Mouse (Mus musculus) forebrain, embryonic 12.5 days (tissue): ENCODE results near the gene Plpp3. TPM values are rescaled to one million over a fixed set of nuclear protein-coding genes. Genes with fewer than 3 reads are reported as not detected.
A peak's percentile ranks its signal among the peaks of the same experiment; 100 is the strongest.

ENCODE experiments used
- ATAC-seq: fragments of 200-750 bp; cut with Nextera tagmentation; 2 replicates; pipeline ENCODE4 v1.8.0; 2017; ENCODE audit warnings: moderate TSS enrichment; ENCODE audit not compliant: low FRiP score
- H3K27ac ChIP-seq: fragments of 300-500 bp; sonication (generic); 2 replicates; pipeline ENCODE4 v1.5.1; 2016; ENCODE audit warnings: mild to moderate bottlenecking
- H3K27me3 ChIP-seq: fragments of 300-500 bp; sonication (generic); 2 replicates; pipeline ENCODE4 v1.6.1; 2016; ENCODE audit warnings: mild to moderate bottlenecking
- H3K36me3 ChIP-seq: fragments of 300-500 bp; sonication (generic); replicated peaks from 2 replicates; pipeline ENCODE4 v1.6.1; 2016; ENCODE audit warnings: mild to moderate bottlenecking
- H3K4me1 ChIP-seq: fragments of 300-500 bp; sonication (generic); 2 replicates; pipeline ENCODE4 v1.6.1; 2016
- H3K4me2 ChIP-seq: fragments of 300-500 bp; sonication (generic); 2 replicates; pipeline ENCODE4 v1.6.1; 2016; ENCODE audit warnings: mild to moderate bottlenecking, moderate library complexity
- H3K4me3 ChIP-seq: fragments of 300-500 bp; sonication (generic); replicated peaks from 2 replicates; pipeline ENCODE4 v1.5.1; 2016; ENCODE audit warnings: mild to moderate bottlenecking
- H3K9ac ChIP-seq: fragments of 300-500 bp; sonication (generic); 2 replicates; pipeline ENCODE4 v1.6.1; 2016; ENCODE audit warnings: mild to moderate bottlenecking
- H3K9me3 ChIP-seq: fragments of 300-500 bp; sonication (generic); 2 replicates; pipeline ENCODE4 v1.6.1; 2016
- WGBS: fragments of 180-500 bp; shearing (Covaris S2); methylation state at CpG from one replicate; pipeline ENCODE4 v1.1.7; 2016; 5-methylcytosine and 5-hydroxymethylcytosine counted together
- polyA plus RNA-seq: library from polyadenylated mRNA; unstranded; fragments of >200 nt; fragmentation: Nextera tagmentation; extraction: Ambion mirVana; gene quantifications from 2 replicates; pipeline ENCODE4 v1.2.1, GENCODE M21; 2016

The Plpp3 gene
- polyA plus RNA-seq, 1 experiment from 2014 or later = 84.9 TPM

- H3K36me3 ChIP-seq = no peaks in the 10 kb centered on the region
- peaks cover 25% of the 10 kb centered on the region for H3K4me1 ChIP-seq
- peak overlapping the region; percentile 43; the same call in 1 of the 2 replicates for H3K4me2 ChIP-seq
- ATAC-seq = peak; percentile 13; the same call in 1 of the 2 replicates
- peak overlapping the region; percentile 13; the same call in 1 of the 2 replicates for H3K9ac ChIP-seq
- H3K27me3 ChIP-seq = no peaks in the 10 kb centered on the region
- no peak overlapping the region for H3K4me3 ChIP-seq
- WGBS = 66% methylated on average over 10 of the region's 10 CpGs
- H3K27ac ChIP-seq = peak overlapping the region; percentile 80; the same call in 1 of the 2 replicates
- no peaks in the 10 kb centered on the region for H3K9me3 ChIP-seq
Observed at GRCm38 (mm10) chr4:105244931-105245330, 87.8 kb downstream of the Plpp3 start.

GRCm38 (mm10) chr4:105245479-105245944 is 88.4 kb downstream of the Plpp3 start:
- ATAC-seq = peak; percentile 92
- Histone ChIP-seq H3K4me1 (peaks cover 20% of the 10 kb centered on the region), H3K9me3 (no peaks in the 10 kb centered on the region), H3K36me3 (no peaks in the 10 kb centered on the region), H3K27me3 (no peaks in the 10 kb centered on the region), H3K4me3 (peak overlapping the region; percentile 13), H3K4me2 (peak overlapping the region; percentile 43), H3K27ac (peak overlapping the region; percentile 80), H3K9ac (peak overlapping the region; percentile 13)
- WGBS = 1% methylated on average over 18 of the region's 18 CpGs

GRCm38 (mm10) chr4:105246331-105246730 is 89.2 kb downstream of the Plpp3 start:
- H3K36me3 ChIP-seq = no peaks in the 10 kb centered on the region
- no peaks in the 10 kb centered on the region for H3K9me3 ChIP-seq
- 82% methylated on average over 7 of the region's 7 CpGs for WGBS
- ATAC-seq = no peak; the same call in 1 of the 2 replicates
- H3K27me3 ChIP-seq = no peaks in the 10 kb centered on the region
- peaks cover 17% of the 10 kb centered on the region for H3K4me1 ChIP-seq
- H3K9ac ChIP-seq = no peak overlapping the region
- peak overlapping the region; percentile 43; the same call in 1 of the 2 replicates for H3K4me2 ChIP-seq
- H3K4me3 ChIP-seq = no peak overlapping the region
- H3K27ac ChIP-seq = no peak overlapping the region

- Histone ChIP-seq H3K9ac (no peak overlapping the region), H3K4me3 (no peak overlapping the region), H3K27ac (no peak overlapping the region), H3K27me3 (no peaks in the 10 kb centered on the region), H3K4me2 (no peak overlapping the region), H3K36me3 (no peaks in the 10 kb centered on the region), H3K9me3 (no peaks in the 10 kb centered on the region), H3K4me1 (peaks cover 17% of the 10 kb centered on the region)
- no peak for ATAC-seq
- WGBS = 78% methylated on average over 1 of the region's 1 CpGs
Observed at GRCm38 (mm10) chr4:105248161-105248560, 91.0 kb downstream of the Plpp3 start.

GRCm38 (mm10) chr4:105249283-105249682 is 92.1 kb downstream of the Plpp3 start:
- Histone ChIP-seq H3K36me3 (no peaks in the 10 kb centered on the region), H3K27me3 (no peaks in the 10 kb centered on the region), H3K4me1 (peaks cover 17% of the 10 kb centered on the region), H3K4me2 (no peak overlapping the region), H3K9ac (no peak overlapping the region), H3K4me3 (no peak overlapping the region), H3K27ac (no peak overlapping the region), H3K9me3 (no peaks in the 10 kb centered on the region)
- ATAC-seq = no peak
- WGBS = 80% methylated on average over 4 of the region's 4 CpGs

- H3K27me3 ChIP-seq = no peaks in the 10 kb centered on the region
- no peak overlapping the region for H3K27ac ChIP-seq
- no peaks in the 10 kb centered on the region for H3K36me3 ChIP-seq
- H3K4me1 ChIP-seq = peaks cover 5% of the 10 kb centered on the region
- no peak for ATAC-seq
- H3K4me3 ChIP-seq = no peak overlapping the region
- H3K9me3 ChIP-seq = no peaks in the 10 kb centered on the region
- H3K4me2 ChIP-seq = no peak overlapping the region
- H3K9ac ChIP-seq = no peak overlapping the region
- WGBS = 81% methylated on average over 3 of the region's 3 CpGs
Observed at GRCm38 (mm10) chr4:105250946-105251345, 93.8 kb downstream of the Plpp3 start.

GRCm38 (mm10) chr4:105252044-105252443 is 94.9 kb downstream of the Plpp3 start:
- Histone ChIP-seq H3K9ac (no peak overlapping the region), H3K4me2 (no peak overlapping the region), H3K27me3 (no peaks in the 10 kb centered on the region), H3K4me1 (no peaks in the 10 kb centered on the region; the same call in 1 of the 2 replicates), H3K27ac (no peak overlapping the region), H3K4me3 (no peak overlapping the region), H3K36me3 (no peaks in the 10 kb centered on the region), H3K9me3 (no peaks in the 10 kb centered on the region)
- ATAC-seq = no peak
- WGBS = 79% methylated on average over 3 of the region's 3 CpGs

GRCm38 (mm10) chr4:105252571-105253200 is 95.5 kb downstream of the Plpp3 start:
- no peak overlapping the region for H3K4me3 ChIP-seq
- ATAC-seq = no peak
- WGBS = 88% methylated on average over 5 of the region's 5 CpGs
- H3K27me3 ChIP-seq = no peaks in the 10 kb centered on the region
- H3K4me2 ChIP-seq = no peak overlapping the region
- no peaks in the 10 kb centered on the region for H3K9me3 ChIP-seq
- no peak overlapping the region for H3K27ac ChIP-seq
- no peak overlapping the region for H3K9ac ChIP-seq
- H3K4me1 ChIP-seq = no peaks in the 10 kb centered on the region; the same call in 1 of the 2 replicates
- H3K36me3 ChIP-seq = no peaks in the 10 kb centered on the region

- H3K4me1 ChIP-seq = no peaks in the 10 kb centered on the region; the same call in 1 of the 2 replicates
- no peaks in the 10 kb centered on the region for H3K36me3 ChIP-seq
- H3K9me3 ChIP-seq = no peaks in the 10 kb centered on the region
- ATAC-seq = no peak
- H3K9ac ChIP-seq = no peak overlapping the region
- WGBS = 72% methylated on average over 6 of the region's 6 CpGs
- no peaks in the 10 kb centered on the region for H3K27me3 ChIP-seq
- no peak overlapping the region for H3K4me3 ChIP-seq
- no peak overlapping the region for H3K27ac ChIP-seq
- H3K4me2 ChIP-seq = no peak overlapping the region
Observed at GRCm38 (mm10) chr4:105253453-105254341, 96.5 kb downstream of the Plpp3 start.

GRCm38 (mm10) chr4:105254365-105254764 is 97.2 kb downstream of the Plpp3 start:
- no peak overlapping the region for H3K27ac ChIP-seq
- no peaks in the 10 kb centered on the region; the same call in 1 of the 2 replicates for H3K4me1 ChIP-seq
- no peak overlapping the region for H3K4me3 ChIP-seq
- no peak overlapping the region for H3K9ac ChIP-seq
- H3K4me2 ChIP-seq = no peak overlapping the region
- H3K9me3 ChIP-seq = no peaks in the 10 kb centered on the region
- ATAC-seq = no peak
- H3K36me3 ChIP-seq = no peaks in the 10 kb centered on the region
- WGBS = 87% methylated on average over 4 of the region's 4 CpGs
- no peaks in the 10 kb centered on the region for H3K27me3 ChIP-seq

- H3K4me2 ChIP-seq = no peak overlapping the region
- no peaks in the 10 kb centered on the region for H3K27me3 ChIP-seq
- no peak overlapping the region for H3K9ac ChIP-seq
- H3K4me3 ChIP-seq = no peak overlapping the region
- H3K9me3 ChIP-seq = no peaks in the 10 kb centered on the region
- 87% methylated on average over 3 of the region's 3 CpGs for WGBS
- no peak overlapping the region for H3K27ac ChIP-seq
- no peak for ATAC-seq
- H3K36me3 ChIP-seq = no peaks in the 10 kb centered on the region
- H3K4me1 ChIP-seq = no peaks in the 10 kb centered on the region
Observed at GRCm38 (mm10) chr4:105255185-105255584, 98.0 kb downstream of the Plpp3 start.
